Mouse (Mus musculus) hindbrain, embryonic 10.5 days (tissue): Measurements from ENCODE around the gene Ap4e1. TPM values are rescaled to one million over a fixed set of nuclear protein-coding genes. Genes with fewer than 3 reads are reported as not detected.
"Not testable (repeated sequence)": the region's sequence is repeated elsewhere in the genome, so short reads cannot be mapped to it uniquely, and the experiment has no call there.

Experiments
- DNase-seq: peaks from one replicate; pipeline ENCODE4 v3.0.0-alpha.2; 2017; ENCODE audit warnings: low spot score
- H3K27ac ChIP-seq: fragments of 300-500 bp; sonication (generic); 2 replicates; pipeline ENCODE4 v1.5.1; 2016; ENCODE audit warnings: mild to moderate bottlenecking, moderate library complexity
- H3K27me3 ChIP-seq: fragments of 300-500 bp; sonication (generic); 2 replicates; pipeline ENCODE4 v1.6.1; 2016; ENCODE audit warnings: mild to moderate bottlenecking; ENCODE audit not compliant: poor library complexity, insufficient read depth, severe bottlenecking
- H3K36me3 ChIP-seq: fragments of 300-500 bp; sonication (generic); 2 replicates; pipeline ENCODE4 v1.6.1; 2016; ENCODE audit warnings: mild to moderate bottlenecking, moderate library complexity
- H3K4me1 ChIP-seq: fragments of 300-500 bp; sonication (generic); replicated peaks from 2 replicates; pipeline ENCODE4 v1.6.1; 2016; ENCODE audit warnings: mild to moderate bottlenecking
- H3K4me3 ChIP-seq: fragments of 300-500 bp; sonication (generic); 2 replicates; pipeline ENCODE4 v1.5.1; 2016; ENCODE audit warnings: mild to moderate bottlenecking, moderate library complexity
- H3K9me3 ChIP-seq: fragments of 300-500 bp; sonication (generic); 2 replicates; pipeline ENCODE4 v1.6.1; 2016; ENCODE audit warnings: mild to moderate bottlenecking, moderate library complexity
- WGBS: fragments of 180-500 bp; shearing (Covaris S2); methylation state at CpG from one replicate; pipeline ENCODE4 v1.1.7; 2016; 5-methylcytosine and 5-hydroxymethylcytosine counted together
- polyA plus RNA-seq: library from polyadenylated mRNA; unstranded; fragments of >200 nt; fragmentation: Nextera tagmentation; extraction: Ambion mirVana; gene quantifications from 2 replicates; pipeline ENCODE4 v1.2.1, GENCODE M21; 2016

Ap4e1 gene
- polyA plus RNA-seq, 1 experiment from 2014 or later = 13.1 TPM

- Histone ChIP-seq H3K4me3 (no peak overlapping the region), H3K4me1 (peaks cover 10% of the 10 kb centered on the region), H3K9me3 (no peaks in the 10 kb centered on the region), H3K27me3 (no peaks in the 10 kb centered on the region), H3K36me3 (peaks cover 18% of the 10 kb centered on the region), H3K27ac (no peak overlapping the region)
- no peak for DNase-seq
- WGBS = 87% methylated on average over 5 of the region's 5 CpGs
Measured at GRCm38 (mm10) chr2:127007509-127007908, 1.0 kb upstream of the Ap4e1 start.

GRCm38 (mm10) chr2:127035006-127035605, 26.6 kb downstream of the Ap4e1 start:
- peaks cover 62% of the 10 kb centered on the region for H3K36me3 ChIP-seq

GRCm38 (mm10) chr2:127037299-127037698, 28.8 kb downstream of the Ap4e1 start:
- WGBS = 92% methylated on average over 4 of the region's 4 CpGs
- Histone ChIP-seq H3K27me3 (no peaks in the 10 kb centered on the region), H3K4me1 (no peaks in the 10 kb centered on the region), H3K36me3 (peaks cover 60% of the 10 kb centered on the region), H3K27ac (no peak overlapping the region), H3K9me3 (no peaks in the 10 kb centered on the region), H3K4me3 (no peak overlapping the region)
- DNase-seq = no peak

More at GRCm38 (mm10) chr2:127035006-127035605, 26.6 kb downstream of the Ap4e1 start:
- no peaks in the 10 kb centered on the region for H3K27me3 ChIP-seq
- DNase-seq = no peak
- H3K4me3 ChIP-seq = no peak overlapping the region
- H3K4me1 ChIP-seq = no peaks in the 10 kb centered on the region
- H3K9me3 ChIP-seq = no peaks in the 10 kb centered on the region
- no peak overlapping the region for H3K27ac ChIP-seq
- WGBS = 96% methylated on average over 9 of the region's 9 CpGs

GRCm38 (mm10) chr2:127061471-127061870, 53.0 kb downstream of the Ap4e1 start:
- Histone ChIP-seq H3K36me3 (peaks cover 70% of the 10 kb centered on the region), H3K4me1 (no peaks in the 10 kb centered on the region)

GRCm38 (mm10) chr2:127068806-127069205, 60.3 kb downstream of the Ap4e1 start:
- Histone ChIP-seq H3K27me3 (no peaks in the 10 kb centered on the region), H3K36me3 (peaks cover 18% of the 10 kb centered on the region), H3K9me3 (no peaks in the 10 kb centered on the region), H3K4me3 (no peak overlapping the region), H3K27ac (no peak overlapping the region), H3K4me1 (peaks cover 13% of the 10 kb centered on the region)
- no peak for DNase-seq
- 78% methylated on average over 7 of the region's 7 CpGs for WGBS

More at GRCm38 (mm10) chr2:127061471-127061870, 53.0 kb downstream of the Ap4e1 start:
- no peaks in the 10 kb centered on the region for H3K9me3 ChIP-seq
- H3K27me3 ChIP-seq = no peaks in the 10 kb centered on the region
- WGBS = 96% methylated on average over 9 of the region's 9 CpGs
- no peak for DNase-seq
- H3K4me3 ChIP-seq = no peak overlapping the region
- no peak overlapping the region for H3K27ac ChIP-seq

GRCm38 (mm10) chr2:127069781-127070434, 61.4 kb downstream of the Ap4e1 start:
- WGBS = 19% methylated on average over 11 of the region's 11 CpGs
- H3K9me3 ChIP-seq = no peaks in the 10 kb centered on the region
- peak overlapping the region; percentile 68 for H3K4me3 ChIP-seq
- H3K27me3 ChIP-seq = no peaks in the 10 kb centered on the region
- peaks cover 18% of the 10 kb centered on the region for H3K36me3 ChIP-seq
- DNase-seq = no peak
- H3K4me1 ChIP-seq = peaks cover 13% of the 10 kb centered on the region
- H3K27ac ChIP-seq = peak overlapping the region; percentile 91

GRCm38 (mm10) chr2:127070435-127070841, 61.9 kb downstream of the Ap4e1 start, which contains the start of gene Blvra:
Blvra (plus strand) TSS chr2:127070665.
- peaks cover 18% of the 10 kb centered on the region for H3K36me3 ChIP-seq
- DNase-seq = peak; percentile 92
- peaks cover 13% of the 10 kb centered on the region for H3K4me1 ChIP-seq
- H3K27ac ChIP-seq = peak within 1 kb of the TSS; percentile 91
- H3K27me3 ChIP-seq = no peaks in the 10 kb centered on the region
- under 1% methylated on average over 32 of the region's 32 CpGs for WGBS
- H3K4me3 ChIP-seq = peak within 1 kb of the TSS; percentile 68
- no peaks in the 10 kb centered on the region for H3K9me3 ChIP-seq

- WGBS = 13% methylated on average over 9 of the region's 9 CpGs
- Histone ChIP-seq H3K9me3 (no peaks in the 10 kb centered on the region), H3K4me1 (peaks cover 13% of the 10 kb centered on the region), H3K4me3 (peak overlapping the region; percentile 68), H3K27ac (peak overlapping the region; percentile 91), H3K36me3 (peaks cover 14% of the 10 kb centered on the region), H3K27me3 (no peaks in the 10 kb centered on the region)
- DNase-seq = no peak
Measured at GRCm38 (mm10) chr2:127070879-127071278, 62.4 kb downstream of the Ap4e1 start.

- H3K9me3 ChIP-seq = no peaks in the 10 kb centered on the region
- H3K27me3 ChIP-seq = no peaks in the 10 kb centered on the region
- no peak overlapping the region for H3K27ac ChIP-seq
- WGBS = 90% methylated on average over 2 of the region's 2 CpGs
- H3K4me3 ChIP-seq = no peak overlapping the region
- no peak for DNase-seq
- H3K4me1 ChIP-seq = peaks cover 13% of the 10 kb centered on the region
- H3K36me3 ChIP-seq = no peaks in the 10 kb centered on the region
Measured at GRCm38 (mm10) chr2:127074116-127074515, 65.6 kb downstream of the Ap4e1 start.

- H3K36me3 ChIP-seq = 0 out of 2 replicates have a peak, but pooled peaks cover 4% of the 10 kb centered on the region
- 75% methylated on average over 9 of the region's 9 CpGs for WGBS
- H3K4me3 ChIP-seq = no peak overlapping the region
- no peak overlapping the region for H3K27ac ChIP-seq
- H3K27me3 ChIP-seq = no peaks in the 10 kb centered on the region
- no peak for DNase-seq
- H3K9me3 ChIP-seq = no peaks in the 10 kb centered on the region
- H3K4me1 ChIP-seq = no peaks in the 10 kb centered on the region
Measured at GRCm38 (mm10) chr2:127077611-127078010, 69.1 kb downstream of the Ap4e1 start.

- H3K4me1 ChIP-seq, H3K36me3 ChIP-seq, H3K4me3 ChIP-seq, H3K27ac ChIP-seq, H3K9me3 ChIP-seq, DNase-seq, H3K27me3 ChIP-seq: not testable (repeated sequence)
- 70% methylated on average over 2 of the region's 2 CpGs for WGBS
Measured at GRCm38 (mm10) chr2:127079066-127079465, 70.5 kb downstream of the Ap4e1 start.

GRCm38 (mm10) chr2:127079881-127080590, 71.5 kb downstream of the Ap4e1 start:
- no peak for DNase-seq
- no peak overlapping the region for H3K4me3 ChIP-seq
- 0 out of 2 replicates have a peak, but pooled peaks cover 4% of the 10 kb centered on the region for H3K36me3 ChIP-seq
- 88% methylated on average over 11 of the region's 11 CpGs for WGBS
- no peak overlapping the region for H3K27ac ChIP-seq
- no peaks in the 10 kb centered on the region for H3K4me1 ChIP-seq
- H3K27me3 ChIP-seq = no peaks in the 10 kb centered on the region
- H3K9me3 ChIP-seq = no peaks in the 10 kb centered on the region
